Mouse (Mus musculus) intestine, embryonic 16.5 days (tissue): ENCODE measurements around the gene Sfxn2. TPM values are rescaled to one million over a fixed set of nuclear protein-coding genes. Genes with fewer than 3 reads are reported as not detected.

Source experiments
- ATAC-seq: fragments of 200-750 bp; cut with Nextera tagmentation; 2 replicates; pipeline ENCODE4 v1.8.0; 2017; ENCODE audit warnings: moderate TSS enrichment, moderate library complexity
- H3K27ac ChIP-seq: fragments of 300-500 bp; sonication (generic); 2 replicates; pipeline ENCODE4 v1.5.1; 2014; ENCODE audit warnings: mild to moderate bottlenecking, low read length
- H3K27me3 ChIP-seq: fragments of 300-500 bp; sonication (generic); replicated peaks from 2 replicates; pipeline ENCODE4 v1.6.1; 2014; ENCODE audit warnings: low read length, control low read depth, mixed read lengths; ENCODE audit not compliant: control insufficient read depth, insufficient read depth
- H3K36me3 ChIP-seq: fragments of 300-500 bp; sonication (generic); 2 replicates; pipeline ENCODE4 v1.6.1; 2014; ENCODE audit warnings: low read length, control low read depth; ENCODE audit not compliant: control insufficient read depth, insufficient read depth
- H3K4me1 ChIP-seq: fragments of 300-500 bp; sonication (generic); 2 replicates; pipeline ENCODE4 v1.6.1; 2014; ENCODE audit warnings: low read length, control low read depth, mixed read lengths; ENCODE audit not compliant: control insufficient read depth, insufficient read depth
- H3K4me2 ChIP-seq: fragments of 300-500 bp; sonication (generic); 2 replicates; pipeline ENCODE4 v1.6.1; 2014; ENCODE audit warnings: low read depth, low read length, control low read depth
- H3K4me3 ChIP-seq: fragments of 300-500 bp; sonication (generic); 2 replicates; pipeline ENCODE4 v1.5.1; 2014; ENCODE audit warnings: mild to moderate bottlenecking, low read length
- H3K9ac ChIP-seq: fragments of 300-500 bp; sonication (generic); 2 replicates; pipeline ENCODE4 v1.6.1; 2014; ENCODE audit warnings: low read depth, low read length
- H3K9me3 ChIP-seq: fragments of 300-500 bp; sonication (generic); 2 replicates; pipeline ENCODE4 v1.6.1; 2016; ENCODE audit warnings: low read length, control low read depth; ENCODE audit not compliant: control insufficient read depth
- WGBS: fragments of 180-500 bp; shearing (Covaris S2); extraction: QIAGEN DNeasy Blood & Tissue Kit; methylation state at CpG from one replicate; pipeline ENCODE4 v1.1.7; 2014; 5-methylcytosine and 5-hydroxymethylcytosine counted together
- polyA plus RNA-seq: library from polyadenylated mRNA; unstranded; fragments of >200 nt; fragmentation: Nextera tagmentation; extraction: Ambion mirVana; gene quantifications from 2 replicates; pipeline ENCODE4 v1.2.1, GENCODE M21; 2015

Sfxn2 gene
- polyA plus RNA-seq, 1 experiment from 2014 or later, result 18.1 TPM

DNA sequence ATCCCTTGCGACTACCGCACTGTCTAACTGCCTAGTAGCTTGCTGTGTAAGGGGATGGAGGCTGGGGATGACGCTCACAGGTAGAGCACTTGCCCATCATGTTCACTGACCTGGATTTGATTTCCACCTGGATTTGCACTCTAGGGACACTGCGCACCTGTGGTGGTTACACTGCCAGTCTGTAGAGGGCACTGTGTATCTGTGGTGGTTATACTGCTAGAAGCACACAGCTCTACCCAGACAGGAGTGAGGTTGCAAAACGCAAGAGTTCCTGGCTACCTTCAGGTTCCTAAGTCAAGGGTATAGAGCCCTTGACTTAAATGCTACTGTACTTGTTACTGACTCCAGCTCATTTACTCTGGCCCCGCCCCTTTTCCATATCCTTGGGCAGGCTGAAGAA is 35.0 kb upstream of the Sfxn2 start:
- Histone ChIP-seq H3K4me1 (peaks cover 11% of the 10 kb centered on the region), H3K4me2 (no peak overlapping the region), H3K27ac (no peak overlapping the region), H3K36me3 (no peaks in the 10 kb centered on the region), H3K9me3 (no peaks in the 10 kb centered on the region), H3K4me3 (no peak overlapping the region), H3K27me3 (no peaks in the 10 kb centered on the region), H3K9ac (no peak overlapping the region)
- ATAC-seq, result no peak; the same call in 1 of the 2 replicates
- WGBS, result 87% methylated on average over 6 of the region's 6 CpGs

GRCm38 (mm10) chr19:46542750-46543149 is 30.4 kb upstream of the Sfxn2 start:
- no peaks in the 10 kb centered on the region for H3K4me1 ChIP-seq
- H3K9ac ChIP-seq, result no peak overlapping the region
- no peaks in the 10 kb centered on the region for H3K36me3 ChIP-seq
- no peak overlapping the region for H3K4me3 ChIP-seq
- H3K27ac ChIP-seq, result no peak overlapping the region
- no peak for ATAC-seq
- WGBS, result 64% methylated on average over 8 of the region's 8 CpGs
- no peaks in the 10 kb centered on the region for H3K9me3 ChIP-seq
- H3K27me3 ChIP-seq, result no peaks in the 10 kb centered on the region
- no peak overlapping the region for H3K4me2 ChIP-seq

GRCm38 (mm10) chr19:46547565-46547964 is 25.6 kb upstream of the Sfxn2 start:
- 80% methylated on average over 6 of the region's 6 CpGs for WGBS
- Histone ChIP-seq H3K27ac (no peak overlapping the region), H3K9ac (no peak overlapping the region), H3K4me3 (no peak overlapping the region), H3K36me3 (peaks cover 4% of the 10 kb centered on the region; the same call in 1 of the 2 replicates), H3K9me3 (no peaks in the 10 kb centered on the region), H3K27me3 (no peaks in the 10 kb centered on the region), H3K4me2 (no peak overlapping the region), H3K4me1 (no peaks in the 10 kb centered on the region)
- ATAC-seq, result no peak

DNA sequence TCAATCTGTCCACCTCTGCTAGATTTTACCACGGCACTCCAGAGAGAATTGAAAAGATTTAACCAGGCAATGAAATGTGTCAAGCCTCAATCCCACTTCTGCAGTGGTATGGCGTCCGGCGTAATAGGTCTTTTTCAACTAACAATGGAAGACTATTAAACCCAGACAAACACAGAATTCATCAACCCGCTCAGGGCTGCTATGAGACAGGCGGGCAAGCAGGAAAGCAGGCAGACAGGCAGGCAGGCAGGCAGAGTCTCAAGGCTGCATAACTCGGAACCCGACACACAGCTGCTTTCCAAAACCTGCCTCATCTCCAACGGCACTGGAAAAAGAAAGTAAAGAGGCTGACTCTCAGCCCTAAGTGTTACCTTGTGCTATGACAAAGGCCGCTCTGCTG is 25.1 kb upstream of the Sfxn2 start:
- peaks cover 4% of the 10 kb centered on the region; the same call in 1 of the 2 replicates for H3K36me3 ChIP-seq
- no peaks in the 10 kb centered on the region for H3K9me3 ChIP-seq
- 72% methylated on average over 10 of the region's 10 CpGs for WGBS
- no peak for ATAC-seq
- no peaks in the 10 kb centered on the region for H3K4me1 ChIP-seq
- no peak overlapping the region for H3K9ac ChIP-seq
- no peak overlapping the region for H3K4me3 ChIP-seq
- H3K27me3 ChIP-seq, result no peaks in the 10 kb centered on the region
- H3K27ac ChIP-seq, result no peak overlapping the region
- no peak overlapping the region for H3K4me2 ChIP-seq

- no peak overlapping the region for H3K27ac ChIP-seq
- no peak overlapping the region for H3K9ac ChIP-seq
- H3K9me3 ChIP-seq, result no peaks in the 10 kb centered on the region
- no peak overlapping the region for H3K4me3 ChIP-seq
- no peak for ATAC-seq
- peaks cover 5% of the 10 kb centered on the region; the same call in 1 of the 2 replicates for H3K4me1 ChIP-seq
- WGBS, result 90% methylated on average over 4 of the region's 4 CpGs
- peaks cover 4% of the 10 kb centered on the region; the same call in 1 of the 2 replicates for H3K36me3 ChIP-seq
- H3K4me2 ChIP-seq, result no peak overlapping the region
- no peaks in the 10 kb centered on the region for H3K27me3 ChIP-seq
These were observed 22.8 kb upstream of the Sfxn2 start for GRCm38 (mm10) chr19:46550385-46550784.

- no peak overlapping the region for H3K4me2 ChIP-seq
- peaks cover 5% of the 10 kb centered on the region; the same call in 1 of the 2 replicates for H3K4me1 ChIP-seq
- no peak overlapping the region for H3K4me3 ChIP-seq
- H3K27me3 ChIP-seq, result no peaks in the 10 kb centered on the region
- peaks cover 4% of the 10 kb centered on the region; the same call in 1 of the 2 replicates for H3K36me3 ChIP-seq
- no peak for ATAC-seq
- no peak overlapping the region for H3K9ac ChIP-seq
- 85% methylated on average over 3 of the region's 4 CpGs for WGBS
- no peaks in the 10 kb centered on the region for H3K9me3 ChIP-seq
- H3K27ac ChIP-seq, result no peak overlapping the region
These were observed 20.7 kb upstream of the Sfxn2 start for GRCm38 (mm10) chr19:46552496-46552895.

- ATAC-seq, result peak; percentile 46; the same call in 1 of the 2 replicates
- Histone ChIP-seq H3K9me3 (no peaks in the 10 kb centered on the region), H3K4me2 (no peak overlapping the region), H3K4me1 (peaks cover 5% of the 10 kb centered on the region; the same call in 1 of the 2 replicates), H3K27me3 (no peaks in the 10 kb centered on the region), H3K4me3 (no peak overlapping the region), H3K27ac (no peak overlapping the region), H3K9ac (no peak overlapping the region), H3K36me3 (peaks cover 4% of the 10 kb centered on the region; the same call in 1 of the 2 replicates)
- 50% methylated on average over 11 of the region's 11 CpGs for WGBS
These were observed 19.6 kb upstream of the Sfxn2 start for GRCm38 (mm10) chr19:46553541-46553955.

- 75% methylated on average over 8 of the region's 8 CpGs for WGBS
- Histone ChIP-seq H3K9me3 (no peaks in the 10 kb centered on the region), H3K4me2 (no peak overlapping the region), H3K9ac (no peak overlapping the region), H3K4me1 (peaks cover 5% of the 10 kb centered on the region; the same call in 1 of the 2 replicates), H3K27me3 (no peaks in the 10 kb centered on the region), H3K27ac (no peak overlapping the region), H3K4me3 (no peak overlapping the region), H3K36me3 (no peaks in the 10 kb centered on the region)
- no peak for ATAC-seq
These were observed 15.2 kb upstream of the Sfxn2 start for GRCm38 (mm10) chr19:46558009-46558408.

DNA sequence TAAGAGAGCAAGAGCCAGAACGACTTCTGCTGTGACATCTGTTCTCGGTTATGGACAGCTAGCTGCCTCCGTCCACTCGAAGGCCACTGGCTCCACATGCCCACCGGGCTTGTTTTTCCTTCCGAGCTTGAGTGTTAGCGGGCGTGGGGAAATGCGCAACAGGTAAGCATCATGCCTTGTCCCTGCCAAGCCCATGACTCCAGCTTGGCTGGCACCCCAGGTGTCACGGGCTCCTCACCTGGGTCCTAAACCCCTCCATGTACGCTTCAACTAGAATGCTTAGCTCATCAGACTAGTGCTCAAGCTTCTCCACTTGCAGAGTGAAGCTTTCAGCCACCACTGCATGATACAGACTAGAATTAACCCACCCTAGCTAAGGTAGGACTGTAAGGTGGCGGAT is 14.5 kb upstream of the Sfxn2 start:
- H3K36me3 ChIP-seq, result no peaks in the 10 kb centered on the region
- ATAC-seq, result no peak
- H3K4me1 ChIP-seq, result peaks cover under 1% of the 10 kb centered on the region; the same call in 1 of the 2 replicates
- 76% methylated on average over 12 of the region's 12 CpGs for WGBS
- no peak overlapping the region for H3K27ac ChIP-seq
- H3K27me3 ChIP-seq, result no peaks in the 10 kb centered on the region
- no peak overlapping the region for H3K4me3 ChIP-seq
- no peaks in the 10 kb centered on the region for H3K9me3 ChIP-seq
- no peak overlapping the region for H3K9ac ChIP-seq
- no peak overlapping the region for H3K4me2 ChIP-seq

GRCm38 (mm10) chr19:46562132-46562531 is 11.0 kb upstream of the Sfxn2 start:
- Histone ChIP-seq H3K9ac (no peak overlapping the region), H3K27ac (no peak overlapping the region), H3K9me3 (no peaks in the 10 kb centered on the region), H3K27me3 (no peaks in the 10 kb centered on the region), H3K36me3 (no peaks in the 10 kb centered on the region), H3K4me3 (no peak overlapping the region), H3K4me2 (no peak overlapping the region), H3K4me1 (no peaks in the 10 kb centered on the region)
- ATAC-seq, result no peak; the same call in 1 of the 2 replicates
- WGBS, result 30% methylated on average over 1 of the region's 1 CpGs
